11 mouse cellular contexts compared by ENCODE assay signal in the genomic region with DNA sequence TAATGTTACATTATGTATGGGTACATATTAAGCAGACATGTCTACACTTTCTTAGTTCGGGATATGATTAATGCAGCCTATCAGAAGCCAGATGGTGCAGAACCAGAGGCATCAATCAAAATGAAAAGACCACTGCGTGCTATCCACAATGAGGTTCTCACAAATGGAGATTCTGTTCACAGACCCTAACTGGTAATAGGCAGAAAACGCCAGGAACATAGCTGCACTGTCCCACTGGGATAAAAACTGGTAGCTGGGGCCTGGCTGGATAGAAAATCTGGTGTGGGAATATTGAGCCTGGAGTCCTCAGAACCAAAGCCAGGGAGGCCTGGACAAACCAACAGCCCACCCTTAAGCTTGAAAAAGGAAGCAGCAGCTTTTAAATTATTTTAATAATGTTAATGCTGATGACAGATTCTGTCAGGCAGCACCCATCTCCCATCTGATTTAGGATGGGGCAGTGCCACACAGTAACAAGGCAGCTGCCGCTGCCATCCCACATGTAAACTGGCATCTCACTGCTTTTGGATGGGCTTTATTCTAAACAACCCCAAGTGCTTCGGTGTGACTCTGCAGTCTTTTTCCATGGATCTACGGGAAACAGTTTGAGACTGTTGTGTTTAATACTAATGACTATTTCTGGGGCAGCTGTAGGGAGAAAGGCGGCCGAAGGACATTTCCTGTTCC.
DNase-seq lines count a peak whose midpoint lies in the region; ATAC-seq and TF ChIP-seq lines count a peak whose summit lies in the region.
"Had no signal": no experiment of that assay in that cellular context is flagged by ENCODE, and none has a peak within 500 bp of the region (broad histone marks: within the 10 kb centered on the region; RNA-seq: fewer than 3 reads in every experiment).

No protein-coding gene starts in this region.

- no peak for DNase-seq in layer of hippocampus, adult 2 months (ENCODE audit: low spot score in 2 of 2)
- no peak for DNase-seq in layer of hippocampus, adult 11-12 months (ENCODE audit: low spot score)
- DNase-seq in forebrain, embryonic 10.5 days (ENCODE audit: extremely low spot score, low spot score), result peak; percentile 21
- no peak for DNase-seq in ovary, postnatal 10 days (ENCODE audit: low spot score)
- DNase-seq in spleen, postnatal 10 days (ENCODE audit: low spot score in 2 of 2), result no peak
- no peak for DNase-seq in left cerebral cortex, adult 9 months (ENCODE audit: low spot score in 2 of 2)
- DNase-seq: thymus, postnatal 14 days had no signal

- no peak for TF ChIP-seq CTCF in layer of hippocampus, adult 2 months (conservative IDR thresholded peaks at IDR 0.05)

- H3K27ac ChIP-seq in layer of hippocampus, adult 2 months, result peak overlapping the region; percentile 52
- peak overlapping the region; percentile 74 for H3K27ac ChIP-seq in forebrain, embryonic 10.5 days
- peak overlapping the region; percentile 38; the same call in 1 of the 2 replicates for H3K27ac ChIP-seq in intestine, embryonic 16.5 days (ENCODE audit: low read length)
- H3K27ac ChIP-seq in neural tube, embryonic 15.5 days (replicated peaks), result peak overlapping the region; percentile 71

- H3K9ac ChIP-seq in intestine, embryonic 16.5 days (ENCODE audit: low read depth, low read length), result no peak overlapping the region
- no peak overlapping the region for H3K9ac ChIP-seq in neural tube, embryonic 15.5 days (replicated peaks)

- ATAC-seq in intestine, embryonic 16.5 days, result 0 out of 2 replicates have a peak, but pooled peaks have one; percentile 13
- ATAC-seq in neural tube, embryonic 15.5 days (ENCODE audit: low FRiP score), result peak; percentile 69

- H3K9me3 ChIP-seq in forebrain, embryonic 10.5 days, result no peaks in the 10 kb centered on the region
- H3K9me3 ChIP-seq in intestine, embryonic 16.5 days (ENCODE audit: control insufficient read depth, low read length), result no peaks in the 10 kb centered on the region
- no peaks in the 10 kb centered on the region for H3K9me3 ChIP-seq in neural tube, embryonic 15.5 days (replicated peaks)
- H3K9me3 ChIP-seq: G1E; megakaryocyte, embryonic 14.5 days had no signal

- no peak overlapping the region for H3K4me3 ChIP-seq in layer of hippocampus, adult 2 months
- no peak overlapping the region for H3K4me3 ChIP-seq in forebrain, embryonic 10.5 days
- H3K4me3 ChIP-seq in intestine, embryonic 16.5 days (ENCODE audit: low read length), result no peak overlapping the region
- H3K4me3 ChIP-seq in neural tube, embryonic 15.5 days (replicated peaks), result no peak overlapping the region
- H3K4me3 ChIP-seq: megakaryocyte, embryonic 14.5 days had no signal

- H3K27me3 ChIP-seq in forebrain, embryonic 10.5 days (ENCODE audit: poor library complexity, severe bottlenecking), result no peaks in the 10 kb centered on the region
- no peaks in the 10 kb centered on the region for H3K27me3 ChIP-seq in intestine, embryonic 16.5 days (replicated peaks; ENCODE audit: control insufficient read depth, insufficient read depth, low read length)
- H3K27me3 ChIP-seq in neural tube, embryonic 15.5 days (replicated peaks), result no peaks in the 10 kb centered on the region
- H3K27me3 ChIP-seq: megakaryocyte, embryonic 14.5 days had no signal

- H3K4me1 ChIP-seq in forebrain, embryonic 10.5 days, result peaks cover 33% of the 10 kb centered on the region
- peaks cover 11% of the 10 kb centered on the region for H3K4me1 ChIP-seq in intestine, embryonic 16.5 days (ENCODE audit: control insufficient read depth, insufficient read depth, low read length)
- H3K4me1 ChIP-seq in neural tube, embryonic 15.5 days, result peaks cover 33% of the 10 kb centered on the region

- no peak overlapping the region for H3K4me2 ChIP-seq in intestine, embryonic 16.5 days (ENCODE audit: low read depth, low read length)
- H3K4me2 ChIP-seq in neural tube, embryonic 15.5 days, result no peak overlapping the region

- no peaks in the 10 kb centered on the region for H3K36me3 ChIP-seq in forebrain, embryonic 10.5 days (replicated peaks)
- H3K36me3 ChIP-seq in intestine, embryonic 16.5 days (ENCODE audit: control insufficient read depth, insufficient read depth, low read length), result no peaks in the 10 kb centered on the region
- H3K36me3 ChIP-seq in neural tube, embryonic 15.5 days, result no peaks in the 10 kb centered on the region

- WGBS in forebrain, embryonic 10.5 days, result 52% methylated on average over 8 of the region's 8 CpGs
- WGBS in intestine, embryonic 16.5 days, result 42% methylated on average over 8 of the region's 8 CpGs
- WGBS in neural tube, embryonic 15.5 days, result 14% methylated on average over 8 of the region's 8 CpGs
